Mouse (Mus musculus) retina, postnatal 1 day (tissue): ENCODE data around the gene Wdfy4.

ENCODE experiments used
- DNase-seq: peaks from one replicate; pipeline ENCODE4 v3.0.0-alpha.2; 2012

Gene Wdfy4

GRCm38 (mm10) chr14:33185068-33185800 is at the start of gene Wdfy4:
Gene Wdfy4, minus strand, starts transcription at chr14:33185508.
- DNase-seq = no peak

- DNase-seq = no peak
These were observed 46.7 kb upstream of the Wdfy4 start for GRCm38 (mm10) chr14:33232048-33232447.

GRCm38 (mm10) chr14:33231311-33231710 is 46.0 kb upstream of the Wdfy4 start:
- DNase-seq = no peak

- no peak for DNase-seq
These were observed 45.4 kb upstream of the Wdfy4 start for GRCm38 (mm10) chr14:33230672-33231071.

- DNase-seq = no peak
These were observed 39.9 kb upstream of the Wdfy4 start for GRCm38 (mm10) chr14:33225235-33225634.

GRCm38 (mm10) chr14:33216343-33217208 is 31.3 kb upstream of the Wdfy4 start:
- DNase-seq = no peak

GRCm38 (mm10) chr14:33215163-33215562 is 29.9 kb upstream of the Wdfy4 start:
- no peak for DNase-seq

GRCm38 (mm10) chr14:33214767-33215128 is 29.4 kb upstream of the Wdfy4 start:
- no peak for DNase-seq

- peak; percentile 90 for DNase-seq
These were observed 28.8 kb upstream of the Wdfy4 start, which contains the start of gene Arhgap22 for GRCm38 (mm10) chr14:33213823-33214766. Gene Arhgap22, plus strand, starts transcription at chr14:33214026.

- DNase-seq = no peak
These were observed 27.6 kb upstream of the Wdfy4 start for GRCm38 (mm10) chr14:33212958-33213309.

- no peak for DNase-seq
These were observed 27.1 kb upstream of the Wdfy4 start for GRCm38 (mm10) chr14:33212271-33212957.

- no peak for DNase-seq
These were observed 25.5 kb upstream of the Wdfy4 start for GRCm38 (mm10) chr14:33210806-33211205.

GRCm38 (mm10) chr14:33208331-33208730 is 23.0 kb upstream of the Wdfy4 start:
- no peak for DNase-seq

GRCm38 (mm10) chr14:33207011-33207410 is 21.7 kb upstream of the Wdfy4 start:
- peak; percentile 48 for DNase-seq

GRCm38 (mm10) chr14:33205280-33205965 is 20.1 kb upstream of the Wdfy4 start:
- DNase-seq = peak; percentile 69

- no peak for DNase-seq
These were observed 18.5 kb upstream of the Wdfy4 start for GRCm38 (mm10) chr14:33203777-33204176.

GRCm38 (mm10) chr14:33202885-33203284 is 17.6 kb upstream of the Wdfy4 start:
- DNase-seq = no peak

- DNase-seq = no peak
These were observed 16.9 kb upstream of the Wdfy4 start for GRCm38 (mm10) chr14:33202161-33202560.

GRCm38 (mm10) chr14:33194241-33194640 is 8.9 kb upstream of the Wdfy4 start:
- DNase-seq = no peak

GRCm38 (mm10) chr14:33193762-33194161 is 8.5 kb upstream of the Wdfy4 start:
- DNase-seq = no peak

GRCm38 (mm10) chr14:33190646-33191045 is 5.3 kb upstream of the Wdfy4 start:
- no peak for DNase-seq
